Comparison of ENCODE assay signal across 23 mouse cellular contexts in the genomic region with DNA sequence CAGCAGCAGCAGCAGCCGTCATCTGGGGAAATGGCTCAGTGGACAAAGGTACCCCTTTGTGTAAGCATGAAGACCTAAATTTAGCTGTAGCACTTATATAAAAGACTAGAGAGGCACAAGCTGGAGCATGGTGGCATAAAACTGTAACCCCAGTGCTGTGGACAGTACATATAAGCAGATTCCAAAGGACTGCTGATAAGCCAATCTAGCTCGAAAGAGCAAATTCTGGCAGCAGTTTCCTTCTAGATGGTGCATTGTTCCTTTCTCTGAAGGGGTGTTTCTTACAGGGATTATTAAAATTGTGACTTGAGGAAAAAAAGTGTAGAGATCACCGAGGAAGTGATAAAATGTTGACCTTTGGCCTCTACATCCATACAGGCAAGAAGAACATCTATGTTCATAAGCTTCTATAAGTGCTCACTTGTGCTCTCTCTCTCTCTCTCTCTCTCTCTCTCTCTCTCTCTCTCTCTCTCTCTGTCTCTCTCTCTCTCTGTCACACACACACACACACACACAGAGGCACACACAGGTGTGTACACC. TPM values are rescaled to one million over a fixed set of nuclear protein-coding genes. Genes with fewer than 3 reads are reported as not detected.
"Had no signal": no experiment of that assay in that cellular context is flagged by ENCODE, and none has a peak within 500 bp of the region (broad histone marks: within the 10 kb centered on the region; RNA-seq: fewer than 3 reads in every experiment).

No protein-coding gene starts in this region.

- H3K9me3 ChIP-seq: hindbrain, embryonic 13.5 days; hindbrain, embryonic 15.5 days; limb, embryonic 10.5 days; limb, embryonic 12.5 days; liver, embryonic 13.5 days had no signal

- H3K36me3 ChIP-seq: liver, embryonic 13.5 days had no signal

- H3K4me3 ChIP-seq: heart, adult 2 months; hindbrain, embryonic 13.5 days; hindbrain, embryonic 15.5 days; layer of hippocampus, adult 2 months; left cerebral cortex, adult 2 months; limb, embryonic 10.5 days; limb, embryonic 12.5 days; liver, embryonic 13.5 days had no signal

- H3K27ac ChIP-seq: heart, adult 2 months; hindbrain, embryonic 13.5 days; hindbrain, embryonic 15.5 days; hindbrain, postnatal 0 days; layer of hippocampus, adult 2 months; left cerebral cortex, adult 2 months; limb, embryonic 10.5 days; limb, embryonic 12.5 days; liver, embryonic 13.5 days had no signal

- H3K4me2 ChIP-seq: heart, embryonic 11.5 days; hindbrain, embryonic 13.5 days; hindbrain, embryonic 15.5 days; limb, embryonic 12.5 days; liver, embryonic 11.5 days; liver, embryonic 13.5 days had no signal

- H3K4me1 ChIP-seq: hindbrain, embryonic 13.5 days; hindbrain, embryonic 15.5 days; limb, embryonic 10.5 days; limb, embryonic 12.5 days; liver, embryonic 13.5 days had no signal

- H3K9ac ChIP-seq: hindbrain, embryonic 13.5 days; hindbrain, embryonic 15.5 days; limb, embryonic 12.5 days; liver, embryonic 13.5 days had no signal

- H3K27me3 ChIP-seq: hindbrain, embryonic 13.5 days; hindbrain, embryonic 15.5 days; limb, embryonic 12.5 days; liver, embryonic 13.5 days had no signal

- DNase-seq: gastrocnemius, postnatal 14 days; gastrocnemius, postnatal 36 days; heart, adult 11 months; heart, adult 2 months; heart, postnatal 10 days; kidney, adult 18-20 months; kidney, adult 8-10 months; kidney, postnatal 10 days; kidney, postnatal 25 days; kidney, postnatal 4 days; liver; liver, embryonic 13.5 days had no signal

- ATAC-seq: hindbrain, postnatal 0 days had no signal

RNA-seq across cellular contexts. Expression of a gene that starts 1.9 kb away (rescaled TPM):
- total RNA-seq: hematopoietic stem cell, adult 5-6 weeks had no signal
- polyA plus RNA-seq: gonadal fat pad, adult 2 months had no signal
